Mouse (Mus musculus): ENCODE results near the gene Suclg1.

- TF ChIP-seq CTCF (IDR thresholded peaks at IDR 0.05; ENCODE audit: low read depth) (peak; percentile 61), EP300 (IDR thresholded peaks at IDR 0.05; ENCODE audit: low read depth) (no peak)
Observed at GRCm38 (mm10) chr6:73227376-73228158, 20.6 kb upstream of the Suclg1 start.
